Mouse (Mus musculus) adrenal gland, adult 8-10 months (tissue): Measurements from ENCODE around the gene Papola. TPM values are rescaled to one million over a fixed set of nuclear protein-coding genes. Genes with fewer than 3 reads are reported as not detected.

Experiments
- DNase-seq: peaks from one replicate; pipeline ENCODE4 v3.0.0; 2022
- microRNA-seq, 2 experiments: library from miRNA; unstranded; fragments of <30 nt; microRNA quantifications; one replicate each; pipeline ENCODE4 v1.2.0; 2022
- total RNA-seq, 4 experiments: library from RNA; stranded (reverse); gene quantifications; 2 replicates each; pipeline ENCODE4 v1.2.4; 2022

The Papola gene
- total RNA-seq, 4 experiments from 2014 or later, result 186 to 233 (median 219) TPM

GRCm38 (mm10) chr12:105863436-105863835 is 78.9 kb downstream of the Papola start:
- no peak for DNase-seq

GRCm38 (mm10) chr12:105867646-105868045 is 83.2 kb downstream of the Papola start:
- DNase-seq, result no peak

- DNase-seq, result no peak
Measured at GRCm38 (mm10) chr12:105869242-105869641, 84.7 kb downstream of the Papola start.

GRCm38 (mm10) chr12:105869696-105870095 is 85.2 kb downstream of the Papola start:
- no peak for DNase-seq

GRCm38 (mm10) chr12:105873283-105873682 is 88.8 kb downstream of the Papola start:
- no peak for DNase-seq

GRCm38 (mm10) chr12:105875112-105875511 is 90.6 kb downstream of the Papola start:
- DNase-seq, result no peak

GRCm38 (mm10) chr12:105876521-105876920 is 92.0 kb downstream of the Papola start:
- DNase-seq, result no peak

- no peak for DNase-seq
Measured at GRCm38 (mm10) chr12:105876931-105877330, 92.4 kb downstream of the Papola start.

- DNase-seq, result no peak
Measured at GRCm38 (mm10) chr12:105878746-105879145, 94.3 kb downstream of the Papola start.

GRCm38 (mm10) chr12:105883799-105884514 is 99.5 kb downstream of the Papola start:
- no peak for DNase-seq

GRCm38 (mm10) chr12:105884515-105885323 is 100.2 kb downstream of the Papola start:
- no peak for DNase-seq

Small RNAs within 50 kb of the gene (microRNA-seq; reads per million reads assigned to microRNA genes)
- 0.18 to 0.50 reads per million in 2 experiments for gene Gm22120

Other genes with a start within 250 kb of the Papola start
- 10 to 100 TPM in 3 of 4 experiments, 1 to 10 TPM in 1; 7.6 to 14.0 (median 10.5) TPM for gene Bdkrb2, start 221.5 kb upstream of the Papola start, total RNA-seq
- not detected for gene Bdkrb1, start 181.6 kb upstream of the Papola start, total RNA-seq
- gene Gskip, start 99.9 kb upstream of the Papola start, total RNA-seq, result 10 to 100 TPM; 20.3 to 25.9 (median 23.5) TPM
- 10 to 100 TPM; 27.4 to 40.7 (median 31.9) TPM for gene Atg2b, start 99.5 kb upstream of the Papola start, total RNA-seq
- 1 to 10 TPM in 1 of 4 experiments, under 1 TPM in 3; 0.12 to 1.1 (median 0.60) TPM for gene Ak7, start 78.7 kb upstream of the Papola start, total RNA-seq
- 10 to 100 TPM; 16.4 to 18.0 (median 17.4) TPM for gene Vrk1, start 225.5 kb downstream of the Papola start, total RNA-seq